ENCODE assay signal across 22 mouse cellular contexts in genomic region chr4:47111885-47112284, GRCm38 (mm10). TPM values are rescaled to one million over a fixed set of nuclear protein-coding genes. Genes with fewer than 3 reads are reported as not detected.
DNase-seq lines count a peak whose midpoint lies in the region; ATAC-seq lines count a peak whose summit lies in the region.
"Had no signal": no experiment of that assay in that cellular context is flagged by ENCODE, and none has a peak within 500 bp of the region (broad histone marks: within the 10 kb centered on the region; RNA-seq: fewer than 3 reads in every experiment).

No protein-coding gene starts in this region.

- H3K9ac ChIP-seq in kidney, embryonic 14.5 days (ENCODE audit: low read depth, low read length): no peak overlapping the region
- no peak overlapping the region for H3K9ac ChIP-seq in midbrain, embryonic 14.5 days (replicated peaks; ENCODE audit: low read length)
- H3K9ac ChIP-seq in midbrain, embryonic 11.5 days (ENCODE audit: low read length): no peak overlapping the region
- peak overlapping the region; percentile 8; the same call in 1 of the 2 replicates for H3K9ac ChIP-seq in midbrain, embryonic 16.5 days (ENCODE audit: low read depth, low read length)
- H3K9ac ChIP-seq: embryonic facial prominence, embryonic 13.5 days; heart, embryonic 13.5 days; liver, embryonic 13.5 days; lung, embryonic 15.5 days had no signal

- DNase-seq in embryo, embryonic 10 days (ENCODE audit: low spot score): peak; percentile 35
- DNase-seq in embryo, embryonic 11 days: no peak
- DNase-seq in kidney, adult 9 months: no peak
- peak; percentile 36 for DNase-seq in midbrain, embryonic 14.5 days
- no peak for DNase-seq in midbrain, embryonic 11.5 days (ENCODE audit: low spot score, missing footprints)
- DNase-seq: adrenal gland, postnatal 25 days; cerebellum, adult 11 months; cerebellum, adult 9-11 months; gastrocnemius, postnatal 25 days; heart, postnatal 14 days; kidney, adult 2 months; layer of hippocampus, adult 9-11 months; liver, embryonic 13.5 days; lung, postnatal 36 days; thymus, postnatal 25 days had no signal

- 28% methylated on average over 9 of the region's 9 CpGs for WGBS in kidney, embryonic 14.5 days
- 26% methylated on average over 9 of the region's 9 CpGs for WGBS in midbrain, embryonic 14.5 days
- WGBS in midbrain, embryonic 11.5 days: 44% methylated on average over 9 of the region's 9 CpGs
- 32% methylated on average over 9 of the region's 9 CpGs for WGBS in midbrain, embryonic 16.5 days

- H3K27me3 ChIP-seq in kidney, embryonic 14.5 days (ENCODE audit: control insufficient read depth, insufficient read depth, low read length): no peaks in the 10 kb centered on the region
- H3K27me3 ChIP-seq in midbrain, embryonic 14.5 days (ENCODE audit: control insufficient read depth, insufficient read depth, low read length): no peaks in the 10 kb centered on the region
- H3K27me3 ChIP-seq in midbrain, embryonic 11.5 days (ENCODE audit: control insufficient read depth, insufficient read depth, low read length): no peaks in the 10 kb centered on the region
- no peaks in the 10 kb centered on the region for H3K27me3 ChIP-seq in midbrain, embryonic 16.5 days (ENCODE audit: control insufficient read depth, insufficient read depth, low read depth, low read length)
- H3K27me3 ChIP-seq: embryonic facial prominence, embryonic 13.5 days; liver, embryonic 13.5 days; lung, embryonic 15.5 days had no signal

- H3K9me3 ChIP-seq in kidney, embryonic 14.5 days (ENCODE audit: control insufficient read depth, low read length): no peaks in the 10 kb centered on the region
- H3K9me3 ChIP-seq in midbrain, embryonic 14.5 days (ENCODE audit: control insufficient read depth, low read length): no peaks in the 10 kb centered on the region
- H3K9me3 ChIP-seq in midbrain, embryonic 11.5 days (ENCODE audit: control insufficient read depth, low read length): no peaks in the 10 kb centered on the region
- no peaks in the 10 kb centered on the region for H3K9me3 ChIP-seq in midbrain, embryonic 16.5 days (replicated peaks; ENCODE audit: control insufficient read depth, low read length, poor library complexity, severe bottlenecking)
- H3K9me3 ChIP-seq: embryonic facial prominence, embryonic 13.5 days; heart, embryonic 13.5 days; liver, embryonic 13.5 days; lung, embryonic 15.5 days had no signal

- peak; percentile 77 for ATAC-seq in kidney, embryonic 14.5 days (ENCODE audit: low FRiP score, low TSS enrichment)
- ATAC-seq in midbrain, embryonic 14.5 days (ENCODE audit: low FRiP score, low TSS enrichment): peak; percentile 27; the same call in 1 of the 2 replicates
- no peak for ATAC-seq in midbrain, embryonic 11.5 days (ENCODE audit: low FRiP score)
- ATAC-seq in midbrain, embryonic 16.5 days: peak; percentile 87
- no peak for ATAC-seq in erythroblast, adult 5-6 weeks (replicated peaks; ENCODE audit: low FRiP score, poor library complexity, severe bottlenecking)

- peaks cover 4% of the 10 kb centered on the region; the same call in 1 of the 2 replicates for H3K4me1 ChIP-seq in kidney, embryonic 14.5 days (ENCODE audit: control insufficient read depth, insufficient read depth, low read length)
- no peaks in the 10 kb centered on the region for H3K4me1 ChIP-seq in midbrain, embryonic 14.5 days (ENCODE audit: control insufficient read depth, insufficient read depth, low read length)
- no peaks in the 10 kb centered on the region for H3K4me1 ChIP-seq in midbrain, embryonic 11.5 days (ENCODE audit: control insufficient read depth, insufficient read depth, low read length)
- peaks cover 9% of the 10 kb centered on the region for H3K4me1 ChIP-seq in midbrain, embryonic 16.5 days (ENCODE audit: control insufficient read depth, insufficient read depth, low read length)
- H3K4me1 ChIP-seq: liver, embryonic 13.5 days; lung, embryonic 15.5 days had no signal

- H3K4me3 ChIP-seq in kidney, embryonic 14.5 days (ENCODE audit: low read length): no peak overlapping the region
- H3K4me3 ChIP-seq in midbrain, embryonic 14.5 days (replicated peaks; ENCODE audit: low read depth, low read length): no peak overlapping the region
- no peak overlapping the region for H3K4me3 ChIP-seq in midbrain, embryonic 11.5 days (ENCODE audit: low read depth, low read length)
- H3K4me3 ChIP-seq in midbrain, embryonic 16.5 days (ENCODE audit: low read depth, low read length): no peak overlapping the region
- H3K4me3 ChIP-seq: embryonic facial prominence, embryonic 13.5 days; heart, embryonic 13.5 days; left cerebral cortex, adult 2 months; liver, embryonic 13.5 days; lung, embryonic 15.5 days had no signal

- H3K4me2 ChIP-seq in kidney, embryonic 14.5 days (replicated peaks; ENCODE audit: low read depth, low read length): no peak overlapping the region
- no peak overlapping the region for H3K4me2 ChIP-seq in midbrain, embryonic 14.5 days (ENCODE audit: low read length)
- no peak overlapping the region for H3K4me2 ChIP-seq in midbrain, embryonic 11.5 days
- no peak overlapping the region; the same call in 1 of the 2 replicates for H3K4me2 ChIP-seq in midbrain, embryonic 16.5 days (ENCODE audit: low read length)
- H3K4me2 ChIP-seq: embryonic facial prominence, embryonic 13.5 days; liver, embryonic 13.5 days; lung, embryonic 15.5 days had no signal

- no peak overlapping the region for H3K27ac ChIP-seq in kidney, embryonic 14.5 days (ENCODE audit: low read depth, low read length)
- no peak overlapping the region for H3K27ac ChIP-seq in midbrain, embryonic 14.5 days (replicated peaks; ENCODE audit: low read depth, low read length)
- H3K27ac ChIP-seq in midbrain, embryonic 11.5 days (ENCODE audit: low read depth, low read length): no peak overlapping the region
- H3K27ac ChIP-seq in midbrain, embryonic 16.5 days (ENCODE audit: low read length): peak overlapping the region; percentile 58
- H3K27ac ChIP-seq: embryonic facial prominence, embryonic 13.5 days; heart, embryonic 13.5 days; left cerebral cortex, adult 2 months; liver, embryonic 13.5 days; lung, embryonic 15.5 days had no signal

- H3K36me3 ChIP-seq in kidney, embryonic 14.5 days (ENCODE audit: control insufficient read depth, insufficient read depth, low read length): no peaks in the 10 kb centered on the region
- no peaks in the 10 kb centered on the region for H3K36me3 ChIP-seq in midbrain, embryonic 14.5 days (ENCODE audit: control insufficient read depth, insufficient read depth, low read length)
- H3K36me3 ChIP-seq in midbrain, embryonic 11.5 days (ENCODE audit: control insufficient read depth, insufficient read depth, low read length): no peaks in the 10 kb centered on the region
- H3K36me3 ChIP-seq in midbrain, embryonic 16.5 days (ENCODE audit: control insufficient read depth, insufficient read depth, low read length): no peaks in the 10 kb centered on the region
- H3K36me3 ChIP-seq: embryonic facial prominence, embryonic 13.5 days; heart, embryonic 13.5 days; liver, embryonic 13.5 days; lung, embryonic 15.5 days had no signal

RNA-seq across cellular contexts. Expression of gene Galnt12, which starts 20.2 kb away (rescaled TPM):
- 7.0 and 10.0 TPM in 2 replicates for polyA plus RNA-seq in kidney, embryonic 14.5 days (2014; fragmentation: Nextera tagmentation; extraction: Ambion mirVana)
- 1.8 and 3.1 TPM in 2 replicates for polyA plus RNA-seq in midbrain, embryonic 14.5 days (2014; fragmentation: Nextera tagmentation; extraction: Ambion mirVana)
- polyA plus RNA-seq in midbrain, embryonic 11.5 days (2014; fragmentation: Nextera tagmentation; extraction: Ambion mirVana): 4.6 and 6.1 TPM in 2 replicates
- 1.7 and 1.8 TPM in 2 replicates for polyA plus RNA-seq in midbrain, embryonic 16.5 days (2015; fragmentation: Nextera tagmentation; extraction: Ambion mirVana)
- not detected in 2 replicates for total RNA-seq in erythroblast, adult 5-6 weeks (2015; ENCODE audit: low replicate concordance)
- total RNA-seq in erythroblast, adult 5-6 weeks (2017; ENCODE audit: low replicate concordance): not detected in 2 replicates

RNA-seq across cellular contexts. Expression of gene Anks6, which starts 54.7 kb away (rescaled TPM):
- polyA plus RNA-seq in kidney, embryonic 14.5 days (2014; fragmentation: Nextera tagmentation; extraction: Ambion mirVana): 3.8 and 7.2 TPM in 2 replicates
- polyA plus RNA-seq in midbrain, embryonic 14.5 days (2014; fragmentation: Nextera tagmentation; extraction: Ambion mirVana): 5.3 and 6.0 TPM in 2 replicates
- polyA plus RNA-seq in midbrain, embryonic 11.5 days (2014; fragmentation: Nextera tagmentation; extraction: Ambion mirVana): 2.0 and 3.2 TPM in 2 replicates
- polyA plus RNA-seq in midbrain, embryonic 16.5 days (2015; fragmentation: Nextera tagmentation; extraction: Ambion mirVana): 4.6 and 5.1 TPM in 2 replicates
- not detected in 2 replicates for total RNA-seq in erythroblast, adult 5-6 weeks (2015; ENCODE audit: low replicate concordance)
- total RNA-seq in erythroblast, adult 5-6 weeks (2017; ENCODE audit: low replicate concordance): not detected in 2 replicates

Comparison
In these comparisons a context has a peak if more than half of its experiments do, and no peak if none do; other contexts are left out.
1. DNase-seq: peak in embryo, embryonic 10 days (single experiment) and midbrain, embryonic 14.5 days (single experiment); none in embryo, embryonic 11 days (single experiment), kidney, adult 9 months (single experiment) and midbrain, embryonic 11.5 days (single experiment).
2. ATAC-seq: peak in kidney, embryonic 14.5 days (single experiment), midbrain, embryonic 14.5 days (single experiment) and midbrain, embryonic 16.5 days (single experiment); none in midbrain, embryonic 11.5 days (single experiment) and erythroblast, adult 5-6 weeks (single experiment).